Mouse (Mus musculus): ENCODE measurements around the gene Npr3. TPM values are rescaled to one million over a fixed set of nuclear protein-coding genes. Genes with fewer than 3 reads are reported as not detected.
A peak's percentile ranks its signal among the peaks of the same experiment; 100 is the strongest.

Gene Npr3
- polyA plus RNA-seq, 1 experiment from 2014 or later = 1.3 TPM

DNA sequence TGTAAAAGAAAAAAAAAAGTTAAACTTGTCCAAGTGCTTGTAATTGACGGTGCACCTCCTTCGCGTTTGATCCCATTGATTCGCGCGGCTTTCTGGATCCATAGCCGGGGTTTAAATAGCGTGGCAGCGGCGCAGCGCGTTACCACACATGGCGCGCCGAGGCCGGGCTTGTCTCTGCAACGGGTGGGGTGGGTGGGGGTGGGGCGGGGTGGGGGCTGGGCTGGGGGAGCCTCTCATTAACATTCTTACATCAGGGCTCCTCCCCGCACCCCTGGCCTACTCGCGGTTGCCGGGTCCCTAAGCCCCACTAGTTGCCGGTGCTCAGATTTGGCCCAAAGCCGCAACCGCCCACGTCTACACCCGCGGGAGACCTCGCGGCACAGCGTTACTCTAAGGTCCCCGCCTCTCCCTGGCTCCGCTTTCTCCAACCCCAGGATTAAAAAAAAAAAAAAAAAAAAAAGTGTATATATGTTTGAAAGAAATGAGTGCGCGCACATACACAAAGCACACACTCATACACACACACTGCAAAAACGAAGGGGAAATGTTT is 991 bp downstream of the Npr3 start:
- Histone ChIP-seq H3K27ac (replicated peaks) (no peak overlapping the region), H3K4me1 (peaks cover 48% of the 10 kb centered on the region), H3K27me3 (peaks cover 47% of the 10 kb centered on the region), H3K9ac (replicated peaks) (0 out of 2 replicates have a peak overlapping the region, but pooled peaks have one; percentile 15), H3K9me3 (no peaks in the 10 kb centered on the region), H3K4me3 (peak overlapping the region; percentile 52), H3K36me3 (no peaks in the 10 kb centered on the region), H3K4me2 (replicated peaks) (peak overlapping the region; percentile 98)
- ATAC-seq (replicated peaks) = peak; percentile 44; the same call in 1 of the 2 replicates
- WGBS = under 1% methylated on average over 36 of the region's 36 CpGs

DNA sequence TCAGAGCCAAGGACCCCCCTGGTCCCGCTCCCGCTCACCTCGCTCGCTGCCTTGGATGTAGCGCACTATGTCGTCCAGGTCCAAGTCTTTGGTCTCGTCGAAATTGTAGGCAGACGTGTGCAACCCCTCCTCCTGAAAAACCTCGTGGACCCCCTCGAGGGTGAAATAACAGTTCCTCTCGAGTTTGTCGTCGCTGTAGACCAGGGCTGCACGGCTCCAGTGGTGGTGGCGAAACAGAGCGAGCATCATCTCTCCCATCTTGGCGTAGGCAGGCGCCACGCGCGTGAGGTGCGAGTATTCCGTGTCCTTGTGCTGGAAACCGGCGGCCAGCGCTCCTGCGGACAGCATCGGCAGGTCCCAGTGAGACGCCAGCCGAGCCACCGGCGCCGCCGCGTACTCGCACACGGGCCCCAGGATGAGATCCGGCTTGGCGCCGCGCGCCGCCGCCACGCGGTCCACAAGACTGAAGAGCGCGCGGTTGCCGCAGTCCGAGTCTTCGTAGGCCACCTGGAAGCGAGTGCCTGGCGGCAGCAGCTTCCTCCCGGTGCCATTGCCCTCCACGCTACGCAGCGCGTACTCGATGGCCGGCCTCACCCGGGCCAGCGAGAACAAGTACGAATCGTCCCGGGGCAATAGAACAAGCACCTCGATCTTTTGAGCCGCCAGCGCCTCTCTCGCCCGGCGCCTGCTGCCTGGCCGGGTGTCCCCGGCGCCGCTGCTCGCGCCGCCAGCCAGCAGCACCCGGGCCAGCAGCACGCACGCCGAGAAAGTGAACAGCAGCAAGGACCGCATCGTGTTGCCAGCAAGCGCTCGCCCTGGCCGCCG is 2.0 kb downstream of the Npr3 start:
- Histone ChIP-seq H3K4me2 (replicated peaks) (peak overlapping the region; percentile 98), H3K27ac (replicated peaks) (no peak overlapping the region), H3K4me1 (peaks cover 48% of the 10 kb centered on the region), H3K27me3 (peaks cover 47% of the 10 kb centered on the region), H3K4me3 (peak overlapping the region; percentile 52), H3K36me3 (no peaks in the 10 kb centered on the region), H3K9ac (replicated peaks) (peak overlapping the region; percentile 52), H3K9me3 (no peaks in the 10 kb centered on the region)
- WGBS = under 1% methylated on average over 88 of the region's 90 CpGs
- ATAC-seq (replicated peaks) = peak; percentile 51

DNA sequence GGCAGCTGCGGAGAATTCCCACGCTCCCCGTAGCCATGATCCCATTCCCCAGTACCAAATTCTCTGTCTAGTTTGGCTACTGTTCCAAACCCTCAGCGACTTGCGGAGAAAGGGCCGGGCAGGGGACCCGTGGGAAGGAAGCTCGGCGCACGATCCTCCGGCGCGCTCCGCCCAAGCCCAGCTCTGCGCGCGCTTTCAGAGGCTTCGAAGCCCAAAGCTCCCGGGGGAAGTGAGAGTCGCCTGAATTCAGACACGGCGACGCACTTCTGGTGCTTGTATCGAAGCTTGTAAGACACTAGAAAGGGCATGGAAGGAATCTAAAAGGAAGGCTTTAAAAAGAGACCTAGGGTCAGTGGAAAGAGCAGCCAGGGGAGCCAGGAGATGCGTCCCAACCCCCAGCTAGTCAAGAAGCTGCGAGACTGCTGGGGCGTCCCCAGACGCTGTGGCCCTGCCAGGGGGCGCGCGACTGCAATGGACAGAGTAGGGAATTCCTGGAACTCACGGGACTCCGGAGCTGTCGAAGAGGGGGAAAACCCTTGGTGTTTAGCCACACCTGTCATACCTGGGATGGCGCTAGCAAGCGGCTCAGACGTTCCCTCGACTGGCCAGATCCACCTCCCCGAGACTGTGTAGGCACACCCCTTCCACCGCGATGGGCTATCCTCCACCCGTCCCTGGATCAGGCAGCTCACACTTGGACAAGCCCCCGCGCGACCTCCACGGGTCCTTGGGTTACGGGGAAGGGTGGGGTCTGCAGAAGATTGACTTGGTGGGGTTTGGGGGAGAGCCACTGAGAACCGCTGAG is 2.8 kb downstream of the Npr3 start:
- peak overlapping the region; percentile 52 for H3K4me3 ChIP-seq
- WGBS = under 1% methylated on average over 48 of the region's 48 CpGs
- H3K9ac ChIP-seq (replicated peaks) = peak overlapping the region; percentile 52
- no peaks in the 10 kb centered on the region for H3K36me3 ChIP-seq
- H3K4me1 ChIP-seq = peaks cover 48% of the 10 kb centered on the region
- H3K27me3 ChIP-seq = peaks cover 47% of the 10 kb centered on the region
- no peak overlapping the region for H3K27ac ChIP-seq (replicated peaks)
- H3K9me3 ChIP-seq = no peaks in the 10 kb centered on the region
- ATAC-seq (replicated peaks) = peak; percentile 46
- peak overlapping the region; percentile 98 for H3K4me2 ChIP-seq (replicated peaks)

- Histone ChIP-seq H3K36me3 (no peaks in the 10 kb centered on the region), H3K9me3 (no peaks in the 10 kb centered on the region), H3K9ac (replicated peaks) (peak overlapping the region; percentile 52), H3K27me3 (peaks cover 43% of the 10 kb centered on the region), H3K4me3 (peak overlapping the region; percentile 52), H3K4me2 (replicated peaks) (peak overlapping the region; percentile 98), H3K4me1 (peaks cover 48% of the 10 kb centered on the region), H3K27ac (replicated peaks) (no peak overlapping the region)
- peak; percentile 15; the same call in 1 of the 2 replicates for ATAC-seq (replicated peaks)
- WGBS = 3% methylated on average over 34 of the region's 34 CpGs
These were observed 3.7 kb downstream of the Npr3 start for GRCm38 (mm10) chr15:11903196-11904042.

DNA sequence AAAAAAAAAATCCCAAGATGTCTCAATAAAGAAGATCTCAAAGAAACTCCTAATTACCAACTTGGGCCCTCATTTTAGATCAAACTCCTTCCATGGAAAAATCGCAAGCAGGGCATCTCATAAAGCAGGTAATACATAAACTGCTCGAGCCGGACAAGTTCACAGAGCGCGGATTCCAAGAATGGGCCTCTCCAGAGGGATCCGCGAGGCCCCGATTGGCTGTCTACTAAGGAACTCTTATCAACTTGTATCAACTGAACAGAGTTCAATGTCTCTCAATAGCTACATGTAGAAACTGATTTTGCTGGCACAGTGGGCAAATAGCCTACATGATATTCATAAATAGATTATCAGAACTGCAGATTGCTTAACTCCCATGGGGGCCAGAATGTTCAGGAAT is 9.5 kb downstream of the Npr3 start:
- Histone ChIP-seq H3K36me3 (no peaks in the 10 kb centered on the region), H3K4me2 (replicated peaks) (no peak overlapping the region), H3K27me3 (no peaks in the 10 kb centered on the region), H3K4me1 (no peaks in the 10 kb centered on the region), H3K27ac (replicated peaks) (no peak overlapping the region), H3K9me3 (no peaks in the 10 kb centered on the region), H3K4me3 (no peak overlapping the region), H3K9ac (replicated peaks) (no peak overlapping the region)
- 93% methylated on average over 8 of the region's 8 CpGs for WGBS
- no peak for ATAC-seq (replicated peaks)

GRCm38 (mm10) chr15:11897162-11897561 is 9.9 kb downstream of the Npr3 start:
- no peak for ATAC-seq (replicated peaks)
- H3K27me3 ChIP-seq = no peaks in the 10 kb centered on the region
- no peak overlapping the region for H3K4me3 ChIP-seq
- H3K27ac ChIP-seq (replicated peaks) = no peak overlapping the region
- no peak overlapping the region for H3K9ac ChIP-seq (replicated peaks)
- no peaks in the 10 kb centered on the region for H3K36me3 ChIP-seq
- 81% methylated on average over 5 of the region's 5 CpGs for WGBS
- no peaks in the 10 kb centered on the region for H3K9me3 ChIP-seq
- H3K4me2 ChIP-seq (replicated peaks) = no peak overlapping the region
- no peaks in the 10 kb centered on the region for H3K4me1 ChIP-seq

GRCm38 (mm10) chr15:11893969-11894368 is 13.1 kb downstream of the Npr3 start:
- ATAC-seq (replicated peaks) = no peak
- Histone ChIP-seq H3K27me3 (no peaks in the 10 kb centered on the region), H3K4me2 (replicated peaks) (no peak overlapping the region), H3K27ac (replicated peaks) (no peak overlapping the region), H3K4me3 (no peak overlapping the region), H3K36me3 (no peaks in the 10 kb centered on the region), H3K9ac (replicated peaks) (no peak overlapping the region), H3K4me1 (no peaks in the 10 kb centered on the region), H3K9me3 (no peaks in the 10 kb centered on the region)
- WGBS = 81% methylated on average over 9 of the region's 9 CpGs

- Histone ChIP-seq H3K4me1 (no peaks in the 10 kb centered on the region), H3K9me3 (no peaks in the 10 kb centered on the region), H3K9ac (replicated peaks) (no peak overlapping the region), H3K4me2 (replicated peaks) (no peak overlapping the region), H3K27ac (replicated peaks) (no peak overlapping the region), H3K4me3 (no peak overlapping the region), H3K27me3 (no peaks in the 10 kb centered on the region), H3K36me3 (no peaks in the 10 kb centered on the region)
- no peak for ATAC-seq (replicated peaks)
- 63% methylated on average over 3 of the region's 3 CpGs for WGBS
These were observed 15.7 kb downstream of the Npr3 start for GRCm38 (mm10) chr15:11891395-11891794.

DNA sequence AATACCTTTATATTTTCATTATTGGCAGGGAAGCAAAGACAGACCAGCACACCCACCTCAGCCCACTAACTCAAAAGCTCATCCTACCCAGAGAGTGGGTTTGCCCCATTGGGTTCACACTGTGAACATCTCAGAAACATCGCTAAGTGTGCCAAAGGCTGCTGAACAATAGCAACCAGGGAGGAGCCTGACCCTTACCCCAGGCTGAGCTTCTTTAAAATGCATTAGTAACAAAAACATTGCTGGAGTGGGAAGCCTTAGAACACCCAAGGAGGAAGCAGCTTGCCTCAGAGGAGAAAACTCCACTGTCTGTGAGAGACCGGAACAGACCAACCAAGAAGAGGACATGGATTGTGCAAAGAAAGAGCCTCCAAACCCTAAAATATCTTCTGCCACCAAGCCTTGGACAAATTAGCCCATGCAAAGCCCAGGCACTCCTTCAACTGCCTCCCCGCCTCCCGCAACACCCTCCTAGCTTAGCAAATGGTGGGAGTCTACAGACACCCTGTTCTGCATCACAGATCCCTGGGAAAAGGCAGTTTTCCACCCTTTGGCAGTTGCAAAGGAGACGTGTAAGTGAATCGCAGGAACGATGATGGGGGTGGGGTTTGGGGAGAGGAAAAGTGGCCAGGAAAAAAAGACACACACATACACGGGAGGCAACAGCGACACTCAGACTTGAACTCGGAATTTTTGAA is 24.4 kb downstream of the Npr3 start:
- Histone ChIP-seq H3K4me1 (no peaks in the 10 kb centered on the region), H3K36me3 (no peaks in the 10 kb centered on the region), H3K4me3 (no peak overlapping the region), H3K27me3 (no peaks in the 10 kb centered on the region), H3K9me3 (no peaks in the 10 kb centered on the region), H3K9ac (replicated peaks) (no peak overlapping the region), H3K4me2 (replicated peaks) (no peak overlapping the region), H3K27ac (replicated peaks) (no peak overlapping the region)
- WGBS = 61% methylated on average over 10 of the region's 10 CpGs
- ATAC-seq (replicated peaks) = no peak

GRCm38 (mm10) chr15:11881822-11882221 is 25.3 kb downstream of the Npr3 start:
- no peak overlapping the region for H3K9ac ChIP-seq (replicated peaks)
- no peaks in the 10 kb centered on the region for H3K9me3 ChIP-seq
- no peak overlapping the region for H3K4me3 ChIP-seq
- H3K4me2 ChIP-seq (replicated peaks) = no peak overlapping the region
- no peak overlapping the region for H3K27ac ChIP-seq (replicated peaks)
- H3K4me1 ChIP-seq = no peaks in the 10 kb centered on the region
- ATAC-seq (replicated peaks) = no peak
- H3K27me3 ChIP-seq = no peaks in the 10 kb centered on the region
- no peaks in the 10 kb centered on the region for H3K36me3 ChIP-seq
- 87% methylated on average over 6 of the region's 6 CpGs for WGBS

DNA sequence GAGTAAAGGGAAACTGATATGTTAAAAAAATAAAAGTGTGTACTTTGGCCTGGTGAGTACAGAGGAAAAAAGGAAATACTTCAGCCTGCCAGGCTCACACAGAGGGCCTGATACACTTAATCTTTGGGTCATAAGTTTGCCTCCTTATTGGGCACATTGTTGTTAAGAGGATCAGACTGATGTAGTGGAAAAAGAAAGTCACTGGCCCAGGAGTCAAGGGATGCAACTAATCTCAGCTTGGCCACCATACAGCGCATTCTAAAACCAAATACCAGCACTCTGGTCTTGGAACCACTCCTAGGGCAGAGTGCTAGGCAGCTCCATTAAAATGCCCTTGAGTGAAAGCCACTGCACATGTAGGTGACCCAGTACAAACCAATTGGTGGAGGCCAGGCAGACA is 28.8 kb downstream of the Npr3 start:
- H3K4me1 ChIP-seq = no peaks in the 10 kb centered on the region
- H3K4me2 ChIP-seq (replicated peaks) = no peak overlapping the region
- no peak for ATAC-seq (replicated peaks)
- no peaks in the 10 kb centered on the region for H3K36me3 ChIP-seq
- H3K9me3 ChIP-seq = no peaks in the 10 kb centered on the region
- H3K4me3 ChIP-seq = no peak overlapping the region
- H3K9ac ChIP-seq (replicated peaks) = no peak overlapping the region
- 97% methylated on average over 1 of the region's 1 CpGs for WGBS
- no peak overlapping the region for H3K27ac ChIP-seq (replicated peaks)
- H3K27me3 ChIP-seq = no peaks in the 10 kb centered on the region
